Mouse (Mus musculus) MEL (cell line): Measurements from ENCODE around the gene Ift88. TPM values are rescaled to one million over a fixed set of nuclear protein-coding genes. Genes with fewer than 3 reads are reported as not detected.

Experiments used
- DNase-seq: peaks from one replicate; pipeline ENCODE4 v3.0.0; 2011; ENCODE audit warnings: low read depth, low spot score
- H3K27ac ChIP-seq: 2 replicates; pipeline ENCODE4 v1.5.1; 2012; ENCODE audit warnings: low read depth, mild to moderate bottlenecking, control low read depth, low read length, moderate library complexity; ENCODE audit not compliant: control insufficient read depth
- H3K27me3 ChIP-seq, 2 experiments: fragments of 150-350 bp in 1 of 2; sonication (generic) in 1 of 2; 2 replicates each; pipeline ENCODE4 v1.6.1; 2012; ENCODE audit warnings: low read length in 2 of 2, mild to moderate bottlenecking in 2 of 2, improper control_type of control experiment in 1 of 2, moderate library complexity in 1 of 2; ENCODE audit not compliant: insufficient read depth in 2 of 2, control insufficient read depth in 1 of 2
- H3K36me3 ChIP-seq, 2 experiments: 2 replicates each; pipeline ENCODE4 v1.6.1; 2012 to 2014; ENCODE audit warnings: low read length in 2 of 2, improper control_type of control experiment in 1 of 2, inconsistent platforms in 1 of 2, mild to moderate bottlenecking in 1 of 2; ENCODE audit not compliant: insufficient read depth in 2 of 2, control insufficient read depth in 1 of 2
- H3K4me1 ChIP-seq, 2 experiments: fragments of 150-350 bp in 1 of 2; sonication (generic) in 1 of 2; 2 replicates each; pipeline ENCODE4 v1.6.1; 2012; ENCODE audit warnings: low read length in 2 of 2, improper control_type of control experiment in 1 of 2, mild to moderate bottlenecking in 1 of 2; ENCODE audit not compliant: insufficient read depth in 2 of 2, control insufficient read depth in 1 of 2
- H3K4me3 ChIP-seq, 2 experiments: fragments of 150-350 bp in 1 of 2; sonication (generic) in 1 of 2; 2 replicates each; pipeline ENCODE4 v1.5.1; 2012; ENCODE audit warnings: low read depth in 2 of 2, low read length in 2 of 2, mild to moderate bottlenecking in 2 of 2, moderate library complexity in 2 of 2, control low read depth in 1 of 2, improper control_type of control experiment in 1 of 2; ENCODE audit not compliant: control insufficient read depth in 1 of 2, insufficient read depth in 1 of 2
- H3K79me2 ChIP-seq: 2 replicates; pipeline ENCODE4 v1.6.1; 2012; ENCODE audit warnings: mild to moderate bottlenecking, low read length, moderate library complexity; ENCODE audit not compliant: control insufficient read depth, poor library complexity, insufficient read depth
- H3K9ac ChIP-seq: 2 replicates; pipeline ENCODE4 v1.6.1; 2012; ENCODE audit warnings: low read depth, mild to moderate bottlenecking, control low read depth, low read length, moderate library complexity; ENCODE audit not compliant: control insufficient read depth, poor library complexity, severe bottlenecking
- H3K9me3 ChIP-seq: fragments of 150-350 bp; sonication (generic); replicated peaks from 2 replicates; pipeline ENCODE4 v1.6.1; 2012; ENCODE audit warnings: mild to moderate bottlenecking, low read length, improper control_type of control experiment, moderate library complexity; ENCODE audit not compliant: insufficient read depth
- BHLHE40 ChIP-seq: IDR thresholded peaks from 2 replicates; pipeline ENCODE4 v1.6.1; 2012; ENCODE audit warnings: low read depth, mild to moderate bottlenecking, inconsistent platforms, low read length, improper control_type of control experiment, borderline replicate concordance
- CHD1 ChIP-seq: IDR thresholded peaks from 2 replicates; pipeline ENCODE4 v1.6.1; 2012; ENCODE audit warnings: low read depth, mild to moderate bottlenecking, inconsistent platforms, low read length, improper control_type of control experiment
- CHD2 ChIP-seq: IDR thresholded peaks from 2 replicates; pipeline ENCODE4 v1.6.1; 2011; ENCODE audit warnings: low read length, improper control_type of control experiment
- CTCF ChIP-seq, 3 experiments: IDR thresholded peaks in 2 of 3; conservative IDR thresholded peaks in 1 of 3; 2 replicates each; pipeline ENCODE4 v1.5.1; 2011 to 2012; ENCODE audit warnings: low read length in 3 of 3, low read depth in 2 of 3, mild to moderate bottlenecking in 2 of 3, improper control_type of control experiment in 1 of 3, inconsistent platforms in 1 of 3, mixed read lengths in 1 of 3, moderate library complexity in 1 of 3; ENCODE audit not compliant: control insufficient read depth in 1 of 3, insufficient read depth in 1 of 3, poor library complexity in 1 of 3, severe bottlenecking in 1 of 3
- GABPA ChIP-seq: IDR thresholded peaks from 2 replicates; pipeline ENCODE4 v1.6.1; 2012; ENCODE audit warnings: low read depth, mild to moderate bottlenecking, inconsistent platforms, low read length, improper control_type of control experiment, moderate library complexity
- GATA1 ChIP-seq: IDR thresholded peaks from 2 replicates; pipeline ENCODE4 v1.6.1; 2011; ENCODE audit warnings: low read depth, low read length, improper control_type of control experiment
- JUND ChIP-seq: IDR thresholded peaks from 2 replicates; pipeline ENCODE4 v1.6.1; 2011; ENCODE audit warnings: low read depth, mild to moderate bottlenecking, improper control_type of control experiment, low read length
- KAT2A ChIP-seq: conservative IDR thresholded peaks from 2 replicates; pipeline ENCODE4 v1.6.1; 2012; ENCODE audit warnings: low read depth, low read length, improper control_type of control experiment, inconsistent platforms
- MAFK ChIP-seq: IDR thresholded peaks from 2 replicates; pipeline ENCODE4 v1.6.1; 2011; ENCODE audit warnings: low read depth, mild to moderate bottlenecking, low read length, improper control_type of control experiment, borderline replicate concordance
- MAZ ChIP-seq: IDR thresholded peaks from 2 replicates; pipeline ENCODE4 v1.6.1; 2012; ENCODE audit warnings: low read depth, mild to moderate bottlenecking, inconsistent platforms, low read length, improper control_type of control experiment
- MEF2A ChIP-seq: IDR thresholded peaks from 2 replicates; pipeline ENCODE4 v1.6.1; 2014; ENCODE audit warnings: low read depth, mild to moderate bottlenecking, inconsistent platforms, low read length, improper control_type of control experiment; ENCODE audit not compliant: poor library complexity, insufficient replicate concordance, severe bottlenecking; ENCODE audit errors: extremely low read depth
- MXI1 ChIP-seq: IDR thresholded peaks from 2 replicates; pipeline ENCODE4 v1.6.1; 2011; ENCODE audit warnings: mild to moderate bottlenecking, low read depth, low read length, improper control_type of control experiment
- MYC ChIP-seq: IDR thresholded peaks from 2 replicates; pipeline ENCODE4 v1.6.1; 2011; ENCODE audit warnings: low read depth, mild to moderate bottlenecking, low read length, improper control_type of control experiment, moderate library complexity
- NELFE ChIP-seq: IDR thresholded peaks from 2 replicates; pipeline ENCODE4 v1.6.1; 2011; ENCODE audit warnings: low read depth, low read length, improper control_type of control experiment
- NRF1 ChIP-seq: IDR thresholded peaks from 2 replicates; pipeline ENCODE4 v1.6.1; 2014; ENCODE audit warnings: low read depth, mild to moderate bottlenecking, inconsistent platforms, low read length, improper control_type of control experiment, moderate library complexity; ENCODE audit not compliant: poor library complexity, insufficient read depth, severe bottlenecking
- POLR2A ChIP-seq, 2 experiments: IDR thresholded peaks; 2 replicates each; pipeline ENCODE4 v1.6.1; 2011 to 2012; ENCODE audit warnings: low read length in 2 of 2, mild to moderate bottlenecking in 2 of 2, control low read depth in 1 of 2, improper control_type of control experiment in 1 of 2, low read depth in 1 of 2, moderate library complexity in 1 of 2; ENCODE audit not compliant: control insufficient read depth in 1 of 2, insufficient read depth in 1 of 2, poor library complexity in 1 of 2
- POLR2AphosphoS2 ChIP-seq: IDR thresholded peaks from 2 replicates; pipeline ENCODE4 v1.6.1; 2011; ENCODE audit warnings: low read length, improper control_type of control experiment
- POLR2AphosphoS5 ChIP-seq: IDR thresholded peaks from 2 replicates; pipeline ENCODE4 v1.6.1; 2012; ENCODE audit warnings: low read depth, borderline replicate concordance, mild to moderate bottlenecking, inconsistent platforms, low read length, moderate library complexity, mixed read lengths
- RAD21 ChIP-seq: IDR thresholded peaks from 2 replicates; pipeline ENCODE4 v1.6.1; 2011; ENCODE audit warnings: mild to moderate bottlenecking, low read depth, low read length, improper control_type of control experiment
- RCOR1 ChIP-seq: IDR thresholded peaks from 2 replicates; pipeline ENCODE4 v1.6.1; 2012; ENCODE audit warnings: low read depth, mild to moderate bottlenecking, inconsistent platforms, low read length, improper control_type of control experiment
- SIN3A ChIP-seq: IDR thresholded peaks from 2 replicates; pipeline ENCODE4 v1.6.1; 2012; ENCODE audit warnings: low read length, improper control_type of control experiment, inconsistent platforms
- SMC3 ChIP-seq: IDR thresholded peaks from 2 replicates; pipeline ENCODE4 v1.6.1; 2011; ENCODE audit warnings: low read depth, low read length, improper control_type of control experiment
- TAL1 ChIP-seq: IDR thresholded peaks from 2 replicates; pipeline ENCODE4 v1.6.1; 2012; ENCODE audit warnings: mild to moderate bottlenecking, inconsistent platforms, low read length, moderate library complexity, mixed read lengths
- TBP ChIP-seq: IDR thresholded peaks from 2 replicates; pipeline ENCODE4 v1.8.0; 2011; ENCODE audit warnings: low read depth, low read length, improper control_type of control experiment
- TCF12 ChIP-seq: IDR thresholded peaks from 2 replicates; pipeline ENCODE4 v1.6.1; 2014; ENCODE audit warnings: low read depth, mild to moderate bottlenecking, inconsistent platforms, low read length, improper control_type of control experiment, moderate library complexity
- USF1 ChIP-seq: IDR thresholded peaks from 2 replicates; pipeline ENCODE4 v1.6.1; 2014; ENCODE audit warnings: low read depth, mild to moderate bottlenecking, inconsistent platforms, low read length, improper control_type of control experiment, moderate library complexity
- USF2 ChIP-seq, 2 experiments: IDR thresholded peaks; 2 replicates each; pipeline ENCODE4 v1.6.1; 2011 to 2012; ENCODE audit warnings: improper control_type of control experiment in 2 of 2, low read length in 2 of 2, borderline replicate concordance in 1 of 2, inconsistent platforms in 1 of 2, low read depth in 1 of 2, mild to moderate bottlenecking in 1 of 2; ENCODE audit not compliant: insufficient read depth in 1 of 2
- ZC3H11A ChIP-seq: IDR thresholded peaks from 2 replicates; pipeline ENCODE4 v1.6.1; 2012; ENCODE audit warnings: low read depth, mild to moderate bottlenecking, inconsistent platforms, low read length, improper control_type of control experiment
- ZKSCAN1 ChIP-seq: IDR thresholded peaks from 2 replicates; pipeline ENCODE4 v1.6.1; 2012; ENCODE audit warnings: low read depth, mild to moderate bottlenecking, inconsistent platforms, low read length, improper control_type of control experiment, moderate library complexity
- ZNF384 ChIP-seq: IDR thresholded peaks from 2 replicates; pipeline ENCODE4 v1.6.1; 2012; ENCODE audit warnings: low read depth, mild to moderate bottlenecking, inconsistent platforms, low read length, improper control_type of control experiment
- polyA plus RNA-seq, 2 experiments: library from polyadenylated mRNA; stranded (reverse) in 1 of 2; unstranded in 1 of 2; fragments of >175 nt in 1 of 2; fragments of >200 nt in 1 of 2; gene quantifications; 2 replicates each; pipeline versions ENCODE4 v1.2.1 to v1.2.4; 2012; ENCODE audit warnings: low replicate concordance in 2 of 2, low read depth in 1 of 2; ENCODE audit not compliant: insufficient read length in 2 of 2, insufficient read depth in 1 of 2, missing spikeins in 1 of 2
- total RNA-seq: library from RNA; depleted of rRNA; stranded (reverse); fragments of 300-350 nt; gene quantifications from 2 replicates; pipeline ENCODE4 v1.2.3, GENCODE M21; 2012

Gene Ift88
- total and polyA plus RNA-seq, 3 experiments, result 2.4 to 5.1 TPM; not detected in 1

GRCm38 (mm10) chr14:57397221-57397620 is 26.6 kb upstream of the Ift88 start:
- no peak overlapping the region for H3K27ac ChIP-seq
- no peaks in the 10 kb centered on the region; the same call in 1 of the 2 replicates for H3K79me2 ChIP-seq
- TF ChIP-seq POLR2AphosphoS2, result no peak
- TF ChIP-seq ZKSCAN1, result no peak
- no peak for TF ChIP-seq CHD1
- TF ChIP-seq TAL1, result no peak
- TF ChIP-seq GATA1, result no peak
- no peak for TF ChIP-seq RCOR1
- TF ChIP-seq ZNF384, result no peak
- TF ChIP-seq TCF12, result no peak
- no peak for TF ChIP-seq BHLHE40
- TF ChIP-seq ZC3H11A, result no peak
- no peak for TF ChIP-seq CTCF (IDR thresholded peaks at IDR 0.05 in 2 of 3, conservative IDR thresholded peaks at IDR 0.05 in 1 of 3; ENCODE audit: control insufficient read depth in 1 of 3, insufficient read depth in 1 of 3, low read depth in 2 of 3, low read length in 3 of 3, poor library complexity in 1 of 3, severe bottlenecking in 1 of 3)
- TF ChIP-seq CHD2, result no peak
- DNase-seq, result no peak
- no peaks in the 10 kb centered on the region for H3K9me3 ChIP-seq
- H3K9ac ChIP-seq, result no peak overlapping the region
- peaks cover 0 to 5% of the 10 kb centered on the region in 2 experiments; a peak in 2 of 4 replicates for H3K36me3 ChIP-seq
- H3K27me3 ChIP-seq, result no peaks in the 10 kb centered on the region
- peaks cover 3 to 16% of the 10 kb centered on the region in 2 experiments; a peak in 2 of 4 replicates for H3K4me1 ChIP-seq
- H3K4me3 ChIP-seq, result no peak overlapping the region

GRCm38 (mm10) chr14:57398065-57398757 is 25.7 kb upstream of the Ift88 start, which contains the start of gene Cryl1:
Cryl1 (minus strand) TSS chr14:57398529.
- H3K79me2 ChIP-seq, result no peaks in the 10 kb centered on the region; the same call in 1 of the 2 replicates
- peak within 1 kb of the TSS; percentile 81 for H3K27ac ChIP-seq
- H3K4me3 ChIP-seq, result peak within 1 kb of the TSS; percentile 68 to 90
- TF ChIP-seq RCOR1, result no peak
- no peak for TF ChIP-seq USF1
- TF ChIP-seq POLR2AphosphoS2, result peak; percentile 96
- TF ChIP-seq NELFE, result peak; percentile 89
- no peak for TF ChIP-seq MYC
- no peak for TF ChIP-seq MEF2A
- no peak for TF ChIP-seq KAT2A
- TF ChIP-seq MAZ, result peak; percentile 62; the same call in 1 of the 2 replicates
- TF ChIP-seq NRF1, result peak; percentile 29; the same call in 1 of the 2 replicates
- no peak for TF ChIP-seq TAL1
- peak; percentile 50 for TF ChIP-seq MXI1
- peak; percentile 42 for TF ChIP-seq SIN3A
- TF ChIP-seq MAFK, result no peak
- no peak for TF ChIP-seq JUND
- TF ChIP-seq POLR2A (IDR thresholded peaks at IDR 0.05; ENCODE audit: control insufficient read depth in 1 of 2, insufficient read depth in 1 of 2, low read depth in 1 of 2, low read length in 2 of 2, poor library complexity in 1 of 2), result peak; percentile 89 to 99
- TF ChIP-seq TBP, result no peak; the same call in none of the 2 replicates
- no peak for TF ChIP-seq USF2 (IDR thresholded peaks at IDR 0.05; ENCODE audit: borderline replicate concordance in 1 of 2, insufficient read depth in 1 of 2, low read depth in 1 of 2, low read length in 2 of 2)
- TF ChIP-seq SMC3, result no peak
- TF ChIP-seq RAD21, result no peak
- TF ChIP-seq GABPA, result no peak
- TF ChIP-seq POLR2AphosphoS5, result no peak
- TF ChIP-seq ZC3H11A, result no peak

More at GRCm38 (mm10) chr14:57398065-57398757, 25.7 kb upstream of the Ift88 start, which contains the start of gene Cryl1:
- Histone ChIP-seq H3K36me3 (peaks cover 0 to 4% of the 10 kb centered on the region in 2 experiments; a peak in 1 of 4 replicates), H3K27me3 (no peaks in the 10 kb centered on the region), H3K9ac (peak within 1 kb of the TSS; percentile 75), H3K9me3 (no peaks in the 10 kb centered on the region), H3K4me1 (peaks cover under 1 to 10% of the 10 kb centered on the region in 2 experiments; a peak in 2 of 4 replicates)
- peak; percentile 98 for DNase-seq
